Mouse (Mus musculus) thymus, postnatal 14 days (tissue): ENCODE data around the gene Tmem254c.
"Not testable (repeated sequence)": the region's sequence is repeated elsewhere in the genome, so short reads cannot be mapped to it uniquely, and the experiment has no call there.

Experiments used
- DNase-seq: peaks from one replicate; pipeline ENCODE4 v3.0.0; 2021

Gene Tmem254c

GRCm38 (mm10) chr14:26067325-26067633 lies at the start of gene Tmem254c:
Gene Tmem254c (minus strand): TSS chr14:26067355.
- not testable (repeated sequence) for DNase-seq

GRCm38 (mm10) chr14:26097622-26098021 lies 30.5 kb upstream of the Tmem254c start:
- DNase-seq = not testable (repeated sequence)

- not testable (repeated sequence) for DNase-seq
These were observed 14.8 kb upstream of the Tmem254c start, which contains the start of gene Cphx3 for GRCm38 (mm10) chr14:26081997-26082396. Gene Cphx3 (plus strand): TSS chr14:26082297.

GRCm38 (mm10) chr14:26081216-26081615 lies 14.1 kb upstream of the Tmem254c start, which contains the start of gene Cphx2:
Gene Cphx2 (plus strand): TSS chr14:26081516.
- not testable (repeated sequence) for DNase-seq

GRCm38 (mm10) chr14:26076620-26077390 lies 9.7 kb upstream of the Tmem254c start:
- not testable (repeated sequence) for DNase-seq

- DNase-seq = not testable (repeated sequence)
These were observed 406 bp downstream of the Tmem254c start for GRCm38 (mm10) chr14:26066574-26067324.

GRCm38 (mm10) chr14:26059362-26059761 lies 7.8 kb downstream of the Tmem254c start:
- not testable (repeated sequence) for DNase-seq

- DNase-seq = not testable (repeated sequence)
These were observed 9.0 kb downstream of the Tmem254c start for GRCm38 (mm10) chr14:26058184-26058583.

GRCm38 (mm10) chr14:26048767-26049166 lies 18.4 kb downstream of the Tmem254c start:
- DNase-seq = not testable (repeated sequence)

- DNase-seq = not testable (repeated sequence)
These were observed 20.1 kb downstream of the Tmem254c start for GRCm38 (mm10) chr14:26047026-26047425.

GRCm38 (mm10) chr14:26045007-26045406 lies 22.1 kb downstream of the Tmem254c start:
- not testable (repeated sequence) for DNase-seq

- not testable (repeated sequence) for DNase-seq
These were observed 24.5 kb downstream of the Tmem254c start, which contains the start of gene Gm9780 for GRCm38 (mm10) chr14:26042611-26043010. Gene Gm9780 (minus strand): TSS chr14:26042711.

GRCm38 (mm10) chr14:26035439-26035838 lies 31.7 kb downstream of the Tmem254c start:
- DNase-seq = not testable (repeated sequence)

GRCm38 (mm10) chr14:26034364-26034763 lies 32.8 kb downstream of the Tmem254c start:
- not testable (repeated sequence) for DNase-seq

- DNase-seq = not testable (repeated sequence)
These were observed 41.5 kb downstream of the Tmem254c start for GRCm38 (mm10) chr14:26025653-26026052.

GRCm38 (mm10) chr14:26022831-26023230 lies 44.3 kb downstream of the Tmem254c start:
- DNase-seq = not testable (repeated sequence)

GRCm38 (mm10) chr14:26021555-26021954 lies 45.6 kb downstream of the Tmem254c start:
- not testable (repeated sequence) for DNase-seq

- not testable (repeated sequence) for DNase-seq
These were observed 50.7 kb downstream of the Tmem254c start for GRCm38 (mm10) chr14:26016414-26016813.
